Comparison of ENCODE assay signal across 27 mouse cellular contexts in the genomic region with DNA sequence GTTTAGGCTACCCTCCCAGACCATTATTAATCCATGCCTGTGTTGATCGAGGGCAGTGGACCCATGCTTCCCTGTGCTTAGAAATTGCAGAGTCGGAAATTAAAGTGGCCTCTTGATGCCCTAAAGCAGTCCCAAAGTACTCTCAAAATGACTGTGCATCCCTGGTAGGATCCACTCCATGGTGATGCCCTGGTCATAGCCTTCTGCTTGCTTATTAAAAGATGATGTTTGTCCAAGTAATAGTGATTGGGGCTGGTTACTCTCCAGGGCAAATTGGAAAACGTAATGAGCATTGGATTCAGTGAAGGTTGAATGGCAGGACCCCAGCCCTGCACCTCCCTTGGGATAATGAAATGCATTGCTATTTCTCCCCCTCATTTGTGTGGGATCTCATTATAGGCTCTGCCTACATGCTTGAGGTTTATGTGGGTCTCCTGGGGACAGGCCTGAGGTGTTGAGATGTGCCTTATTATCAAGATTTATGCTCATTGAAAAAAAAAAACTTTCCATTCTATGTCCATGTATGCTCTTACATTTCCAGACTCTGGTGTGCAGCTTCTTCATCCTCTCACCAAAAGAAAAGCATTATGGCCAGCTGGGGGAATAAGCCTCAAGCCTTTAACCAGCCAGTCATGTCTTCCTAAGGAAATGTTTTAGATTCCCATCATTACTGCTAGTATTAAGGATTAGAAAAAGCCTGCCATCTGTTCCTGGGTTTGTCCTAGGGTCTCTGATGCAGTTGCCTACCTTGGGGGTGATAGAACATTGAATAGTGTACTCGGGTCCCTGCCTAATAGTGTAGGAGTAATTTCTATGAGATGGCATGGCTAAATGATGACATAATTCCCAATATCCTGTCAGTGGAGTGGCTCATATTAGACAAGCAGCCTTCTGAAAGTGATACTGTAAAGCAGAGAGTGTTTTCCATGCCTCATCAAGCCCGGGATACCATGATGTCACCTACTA.
DNase-seq lines count a peak whose midpoint lies in the region; ATAC-seq and TF ChIP-seq lines count a peak whose summit lies in the region.
"Had no signal": no experiment of that assay in that cellular context is flagged by ENCODE, and none has a peak within 500 bp of the region (broad histone marks: within the 10 kb centered on the region; RNA-seq: fewer than 3 reads in every experiment).

No protein-coding gene starts in this region.

- H3K4me1 ChIP-seq in midbrain, embryonic 12.5 days, result no peaks in the 10 kb centered on the region
- no peaks in the 10 kb centered on the region for H3K4me1 ChIP-seq in midbrain, postnatal 0 days (ENCODE audit: insufficient read depth, low read length)
- H3K4me1 ChIP-seq in midbrain, embryonic 14.5 days (ENCODE audit: control insufficient read depth, insufficient read depth, low read length), result no peaks in the 10 kb centered on the region
- H3K4me1 ChIP-seq in neural tube, embryonic 15.5 days, result no peaks in the 10 kb centered on the region
- H3K4me1 ChIP-seq: hindbrain, embryonic 15.5 days; limb, embryonic 12.5 days had no signal

- no peak overlapping the region for H3K4me3 ChIP-seq in midbrain, embryonic 12.5 days
- no peak overlapping the region for H3K4me3 ChIP-seq in midbrain, postnatal 0 days (ENCODE audit: low read depth, low read length)
- H3K4me3 ChIP-seq in midbrain, embryonic 14.5 days (replicated peaks; ENCODE audit: low read depth, low read length), result no peak overlapping the region
- no peak overlapping the region for H3K4me3 ChIP-seq in neural tube, embryonic 15.5 days (replicated peaks)
- H3K4me3 ChIP-seq: heart, embryonic 12.5 days; hindbrain, embryonic 15.5 days; layer of hippocampus, adult 2 months; limb, embryonic 12.5 days had no signal

- H3K27me3 ChIP-seq in midbrain, embryonic 12.5 days, result no peaks in the 10 kb centered on the region
- no peaks in the 10 kb centered on the region for H3K27me3 ChIP-seq in midbrain, postnatal 0 days (ENCODE audit: insufficient read depth, low read length)
- no peaks in the 10 kb centered on the region for H3K27me3 ChIP-seq in midbrain, embryonic 14.5 days (ENCODE audit: control insufficient read depth, insufficient read depth, low read length)
- H3K27me3 ChIP-seq in neural tube, embryonic 15.5 days (replicated peaks), result no peaks in the 10 kb centered on the region
- H3K27me3 ChIP-seq: heart, embryonic 12.5 days; hindbrain, embryonic 15.5 days; limb, embryonic 12.5 days had no signal

- H3K4me2 ChIP-seq in midbrain, embryonic 12.5 days (replicated peaks), result no peak overlapping the region
- no peak overlapping the region for H3K4me2 ChIP-seq in midbrain, postnatal 0 days (ENCODE audit: low read depth, low read length, poor library complexity, severe bottlenecking)
- H3K4me2 ChIP-seq in midbrain, embryonic 14.5 days (ENCODE audit: low read length), result no peak overlapping the region
- H3K4me2 ChIP-seq in neural tube, embryonic 15.5 days, result no peak overlapping the region
- H3K4me2 ChIP-seq: heart, embryonic 12.5 days; hindbrain, embryonic 15.5 days; limb, embryonic 12.5 days; liver, embryonic 11.5 days had no signal

- peak; percentile 83 for ATAC-seq in midbrain, embryonic 12.5 days (ENCODE audit: low FRiP score, low read depth)
- no peak for ATAC-seq in midbrain, postnatal 0 days (ENCODE audit: low FRiP score)
- ATAC-seq in midbrain, embryonic 14.5 days (ENCODE audit: low FRiP score, low TSS enrichment), result no peak; the same call in 1 of the 2 replicates
- ATAC-seq in neural tube, embryonic 15.5 days (ENCODE audit: low FRiP score), result peak; percentile 38
- no peak for ATAC-seq in cerebellum, adult (ENCODE audit: insufficient number of reproducible peaks, low FRiP score, low TSS enrichment)
- ATAC-seq: forebrain, postnatal 0 days; intestine, embryonic 16.5 days; liver, postnatal 0 days had no signal

- H3K9me3 ChIP-seq in midbrain, embryonic 12.5 days, result no peaks in the 10 kb centered on the region
- H3K9me3 ChIP-seq in midbrain, postnatal 0 days (ENCODE audit: low read length), result no peaks in the 10 kb centered on the region
- no peaks in the 10 kb centered on the region for H3K9me3 ChIP-seq in midbrain, embryonic 14.5 days (ENCODE audit: control insufficient read depth, low read length)
- no peaks in the 10 kb centered on the region for H3K9me3 ChIP-seq in neural tube, embryonic 15.5 days (replicated peaks)
- H3K9me3 ChIP-seq: heart, embryonic 12.5 days; hindbrain, embryonic 15.5 days; limb, embryonic 12.5 days had no signal

- peak; percentile 7 for DNase-seq in embryo, embryonic 11 days
- no peak for DNase-seq in embryo, embryonic 10 days (ENCODE audit: low spot score)
- DNase-seq in midbrain, postnatal 0 days (ENCODE audit: low spot score), result no peak
- DNase-seq in midbrain, embryonic 14.5 days, result peak; percentile 48
- no peak for DNase-seq in urinary bladder, postnatal 4 days (ENCODE audit: low spot score in 2 of 2)
- DNase-seq: adrenal gland, postnatal 14 days; cerebellum, adult 9-10 months; forebrain, postnatal 0 days; gastrocnemius, postnatal 14 days; heart, adult 11 months; heart, postnatal 10 days; kidney, adult 9 months; kidney, postnatal 25 days; layer of hippocampus, postnatal 36 days; liver, postnatal 0 days; lung, postnatal 10 days; right cerebral cortex, postnatal 14 days had no signal

- TF ChIP-seq CTCF in midbrain, postnatal 0 days (IDR thresholded peaks at IDR 0.05), result no peak

- H3K9ac ChIP-seq in midbrain, embryonic 12.5 days (replicated peaks), result no peak overlapping the region
- no peak overlapping the region for H3K9ac ChIP-seq in midbrain, postnatal 0 days (replicated peaks; ENCODE audit: low read length, poor library complexity, severe bottlenecking)
- H3K9ac ChIP-seq in midbrain, embryonic 14.5 days (replicated peaks; ENCODE audit: low read length), result no peak overlapping the region
- no peak overlapping the region for H3K9ac ChIP-seq in neural tube, embryonic 15.5 days (replicated peaks)
- H3K9ac ChIP-seq: forebrain, postnatal 0 days; heart, embryonic 12.5 days; hindbrain, embryonic 15.5 days; limb, embryonic 12.5 days; liver, postnatal 0 days had no signal

- 62% methylated on average over 5 of the region's 5 CpGs for WGBS in midbrain, embryonic 12.5 days
- WGBS in midbrain, postnatal 0 days, result 61% methylated on average over 5 of the region's 5 CpGs
- WGBS in midbrain, embryonic 14.5 days, result 47% methylated on average over 5 of the region's 5 CpGs
- 46% methylated on average over 5 of the region's 5 CpGs for WGBS in neural tube, embryonic 15.5 days

- no peaks in the 10 kb centered on the region for H3K36me3 ChIP-seq in midbrain, embryonic 12.5 days
- H3K36me3 ChIP-seq in midbrain, postnatal 0 days (ENCODE audit: insufficient read depth, low read length), result no peaks in the 10 kb centered on the region
- no peaks in the 10 kb centered on the region for H3K36me3 ChIP-seq in midbrain, embryonic 14.5 days (ENCODE audit: control insufficient read depth, insufficient read depth, low read length)
- H3K36me3 ChIP-seq in neural tube, embryonic 15.5 days, result no peaks in the 10 kb centered on the region
- H3K36me3 ChIP-seq: heart, embryonic 12.5 days; hindbrain, embryonic 15.5 days; limb, embryonic 12.5 days had no signal

- no peak overlapping the region for H3K27ac ChIP-seq in midbrain, embryonic 12.5 days (replicated peaks)
- H3K27ac ChIP-seq in midbrain, postnatal 0 days (ENCODE audit: low read depth, low read length), result no peak overlapping the region
- no peak overlapping the region for H3K27ac ChIP-seq in midbrain, embryonic 14.5 days (replicated peaks; ENCODE audit: low read depth, low read length)
- no peak overlapping the region for H3K27ac ChIP-seq in neural tube, embryonic 15.5 days (replicated peaks)
- H3K27ac ChIP-seq: hindbrain, embryonic 15.5 days; layer of hippocampus, adult 2 months; limb, embryonic 12.5 days; stomach, postnatal 0 days had no signal

Comparison
In these comparisons a context has a peak if more than half of its experiments do, and no peak if none do; other contexts are left out.
1. DNase-seq: peak in embryo, embryonic 11 days (single experiment) and midbrain, embryonic 14.5 days (single experiment); none in embryo, embryonic 10 days (single experiment), midbrain, postnatal 0 days (single experiment) and urinary bladder, postnatal 4 days (0 of 2).
2. ATAC-seq: peak in midbrain, embryonic 12.5 days (single experiment) and neural tube, embryonic 15.5 days (single experiment); none in midbrain, postnatal 0 days (single experiment), midbrain, embryonic 14.5 days (single experiment) and cerebellum, adult (single experiment).